Mouse (Mus musculus) hindbrain, embryonic 14.5 days (tissue): ENCODE data around the gene Shmt2. TPM values are rescaled to one million over a fixed set of nuclear protein-coding genes. Genes with fewer than 3 reads are reported as not detected.

Source experiments
- ATAC-seq: fragments of 200-750 bp; cut with Nextera tagmentation; 2 replicates; pipeline ENCODE4 v1.8.0; 2017; ENCODE audit warnings: moderate number of reproducible peaks, mild to moderate bottlenecking, moderate TSS enrichment, moderate library complexity; ENCODE audit not compliant: low FRiP score
- DNase-seq: peaks from one replicate; pipeline ENCODE4 v3.0.0-alpha.2; 2015; ENCODE audit warnings: low spot score
- H3K27ac ChIP-seq: fragments of 300-500 bp; sonication (generic); 2 replicates; pipeline ENCODE4 v1.5.1; 2014; ENCODE audit warnings: mild to moderate bottlenecking, moderate library complexity
- H3K27me3 ChIP-seq: fragments of 300-500 bp; sonication (generic); 2 replicates; pipeline ENCODE4 v1.6.1; 2014; ENCODE audit warnings: mild to moderate bottlenecking, low read length, mixed read lengths; ENCODE audit not compliant: control insufficient read depth, insufficient read depth
- H3K36me3 ChIP-seq: fragments of 300-500 bp; sonication (generic); replicated peaks from 2 replicates; pipeline ENCODE4 v1.6.1; 2014; ENCODE audit not compliant: control insufficient read depth, insufficient read depth
- H3K4me1 ChIP-seq: fragments of 300-500 bp; sonication (generic); replicated peaks from 2 replicates; pipeline ENCODE4 v1.6.1; 2014; ENCODE audit warnings: antibody characterized with exemption, low read length, mixed read lengths; ENCODE audit not compliant: control insufficient read depth, insufficient read depth
- H3K4me2 ChIP-seq: fragments of 300-500 bp; sonication (generic); replicated peaks from 2 replicates; pipeline ENCODE4 v1.6.1; 2014; ENCODE audit warnings: mild to moderate bottlenecking, moderate library complexity
- H3K4me3 ChIP-seq: fragments of 300-500 bp; sonication (generic); replicated peaks from 2 replicates; pipeline ENCODE4 v1.5.1; 2014; ENCODE audit warnings: mild to moderate bottlenecking, low read length
- H3K9ac ChIP-seq: fragments of 300-500 bp; sonication (generic); 2 replicates; pipeline ENCODE4 v1.6.1; 2014
- H3K9me3 ChIP-seq: fragments of 300-500 bp; sonication (generic); 2 replicates; pipeline ENCODE4 v1.6.1; 2016; ENCODE audit warnings: low read length; ENCODE audit not compliant: control insufficient read depth
- WGBS: fragments of 180-500 bp; shearing (Covaris S2); extraction: QIAGEN DNeasy Blood & Tissue Kit; methylation state at CpG from one replicate; pipeline ENCODE4 v1.1.7; 2014; 5-methylcytosine and 5-hydroxymethylcytosine counted together
- polyA plus RNA-seq: library from polyadenylated mRNA; unstranded; fragments of >200 nt; fragmentation: Nextera tagmentation; extraction: Ambion mirVana; gene quantifications from 2 replicates; pipeline ENCODE4 v1.2.1, GENCODE M21; 2014

Gene Shmt2
- polyA plus RNA-seq, 1 experiment from 2014 or later: 45.6 TPM

DNA sequence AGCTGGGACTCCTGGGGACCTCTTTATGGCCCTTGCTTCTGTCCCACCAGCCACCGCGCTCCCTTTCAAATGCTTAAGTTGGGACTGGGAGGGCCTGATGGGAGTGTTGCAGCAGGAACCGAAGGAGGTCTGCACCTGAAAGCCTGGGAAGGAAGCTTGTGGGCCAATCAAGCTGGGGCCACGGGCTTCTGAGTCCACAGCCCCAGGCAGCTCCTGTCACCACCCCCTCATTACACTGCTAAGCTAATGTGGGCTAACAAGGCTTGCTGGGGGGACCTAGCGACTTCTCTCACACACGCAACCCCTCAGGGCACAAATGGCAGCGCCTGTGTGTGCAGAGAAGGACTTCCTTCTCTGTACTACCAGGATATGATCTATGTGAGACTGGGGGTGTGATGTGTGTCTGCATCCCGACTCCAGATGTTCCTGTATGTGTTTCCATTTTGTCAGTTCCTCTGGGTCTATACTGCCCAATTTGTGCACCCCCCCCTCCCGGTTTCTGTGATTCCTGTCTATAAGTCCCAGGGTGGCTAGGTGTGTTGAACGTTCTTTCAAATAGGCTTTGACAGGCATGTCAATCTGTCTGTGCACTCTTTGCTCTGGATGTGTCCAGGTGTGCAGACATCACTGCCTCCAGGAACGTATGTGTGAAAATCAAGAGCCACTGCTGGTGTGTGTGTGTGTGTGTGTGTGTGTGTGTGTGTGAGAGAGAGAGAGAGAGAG is 11.2 kb downstream of the Shmt2 start:
- 6% methylated on average over 11 of the region's 11 CpGs for WGBS

DNA sequence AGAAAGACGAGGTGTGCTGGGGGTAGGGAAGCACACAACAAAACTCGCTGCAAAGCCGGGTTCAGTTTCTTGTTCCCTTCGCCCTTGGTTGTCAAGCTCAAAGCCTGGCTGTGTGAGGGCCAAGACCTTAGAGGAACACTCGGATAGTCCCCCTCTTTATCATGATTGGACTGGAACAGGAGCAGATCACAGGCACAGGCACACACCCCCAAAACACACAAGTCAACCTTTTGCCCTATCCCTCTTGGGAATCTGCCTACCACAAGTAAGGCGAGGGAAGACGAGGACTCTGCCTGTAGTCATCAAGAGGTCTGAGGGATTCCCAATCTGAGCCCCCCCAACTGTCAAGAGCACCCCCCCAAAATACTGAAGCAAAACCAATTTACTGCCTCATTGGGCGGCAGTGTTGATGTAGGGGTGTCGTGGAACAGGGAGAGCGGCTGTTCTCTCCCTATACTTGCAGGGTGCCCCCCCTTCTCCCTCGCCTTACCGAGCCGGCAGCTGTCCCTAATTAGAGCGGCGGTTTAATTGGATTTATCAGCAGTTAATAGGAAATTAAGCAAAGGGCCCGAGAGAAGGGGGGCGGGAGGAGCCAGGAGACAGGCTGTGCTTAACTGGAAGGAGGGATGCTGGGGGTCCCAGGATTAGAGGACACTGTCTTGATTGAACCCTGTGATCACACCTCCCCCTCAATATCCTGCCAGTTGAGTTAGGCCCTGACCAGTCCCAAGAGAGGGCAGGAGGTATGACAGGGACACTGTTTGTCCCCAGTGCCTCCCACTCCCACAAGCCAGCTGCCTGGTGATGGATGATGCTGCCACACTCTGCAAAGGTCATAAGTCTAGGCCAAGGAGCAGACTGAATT is 12.2 kb downstream of the Shmt2 start:
- 4% methylated on average over 17 of the region's 17 CpGs for WGBS
- Histone ChIP-seq H3K4me3 (peak overlapping the region; percentile 25), H3K4me2 (peak overlapping the region; percentile 75), H3K4me1 (peaks cover 51% of the 10 kb centered on the region), H3K27me3 (no peaks in the 10 kb centered on the region; the same call in 1 of the 2 replicates), H3K9me3 (no peaks in the 10 kb centered on the region), H3K27ac (peak overlapping the region; percentile 97), H3K36me3 (0 out of 2 replicates have a peak, but pooled peaks cover 7% of the 10 kb centered on the region), H3K9ac (peak overlapping the region; percentile 61)
- ATAC-seq (peak; percentile 12; the same call in 1 of the 2 replicates), DNase-seq (peak; percentile 72)

More for the DNA sequence above, 11.2 kb downstream of the Shmt2 start:
- Histone ChIP-seq H3K27me3 (no peaks in the 10 kb centered on the region; the same call in 1 of the 2 replicates), H3K9ac (peak overlapping the region; percentile 61), H3K4me1 (peaks cover 58% of the 10 kb centered on the region), H3K9me3 (no peaks in the 10 kb centered on the region), H3K4me2 (peak overlapping the region; percentile 75), H3K4me3 (peak overlapping the region; percentile 30), H3K36me3 (no peaks in the 10 kb centered on the region), H3K27ac (peak overlapping the region; percentile 97)
- ATAC-seq (no peak), DNase-seq (no peak)

DNA sequence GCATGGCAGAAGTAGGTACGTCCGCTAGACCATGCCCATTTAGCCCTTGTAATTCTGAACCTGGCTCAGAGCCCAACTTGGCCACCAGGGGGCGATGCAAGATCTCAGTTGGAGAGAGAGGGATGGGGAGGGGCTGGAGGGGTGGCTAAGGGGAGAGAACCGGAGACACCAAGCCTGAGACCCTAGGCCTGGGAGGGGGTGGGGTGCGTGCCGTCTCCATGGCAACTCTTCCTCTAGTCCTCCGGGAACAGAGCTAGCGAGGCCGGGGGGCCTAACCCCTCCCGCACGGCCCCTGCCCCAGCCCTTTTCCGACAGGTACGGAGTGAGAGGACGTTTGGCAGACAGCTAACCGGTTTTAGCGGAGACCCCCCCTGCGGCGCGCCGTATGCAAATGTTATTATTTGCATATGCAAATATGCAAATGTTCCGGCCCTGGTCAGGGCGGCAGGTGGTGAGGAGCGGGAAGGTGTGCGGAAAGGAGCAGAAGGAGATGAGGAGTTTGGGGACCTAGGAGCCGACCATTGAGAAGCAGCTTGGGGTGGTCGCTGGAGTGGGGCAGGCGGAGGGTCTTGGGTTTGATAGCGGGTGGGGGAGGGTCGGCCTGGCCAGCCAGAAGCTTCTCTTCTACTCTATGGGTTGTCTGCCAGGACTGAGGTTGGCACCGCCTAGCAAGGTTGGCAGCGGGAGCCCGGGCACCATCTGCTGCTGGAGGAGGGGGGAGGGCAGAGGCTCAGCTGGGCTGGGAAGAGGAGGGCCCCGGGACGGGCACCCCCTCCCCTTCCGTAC is 13.0 kb downstream of the Shmt2 start:
- ATAC-seq (peak; percentile 66), DNase-seq (peak; percentile 97)
- Histone ChIP-seq H3K4me2 (peak overlapping the region; percentile 75), H3K4me3 (peak overlapping the region; percentile 25), H3K9ac (peak overlapping the region; percentile 61), H3K36me3 (0 out of 2 replicates have a peak, but pooled peaks cover 7% of the 10 kb centered on the region), H3K4me1 (peaks cover 51% of the 10 kb centered on the region), H3K9me3 (no peaks in the 10 kb centered on the region), H3K27me3 (no peaks in the 10 kb centered on the region; the same call in 1 of the 2 replicates), H3K27ac (peak overlapping the region; percentile 97)
- WGBS: under 1% methylated on average over 35 of the region's 35 CpGs

DNA sequence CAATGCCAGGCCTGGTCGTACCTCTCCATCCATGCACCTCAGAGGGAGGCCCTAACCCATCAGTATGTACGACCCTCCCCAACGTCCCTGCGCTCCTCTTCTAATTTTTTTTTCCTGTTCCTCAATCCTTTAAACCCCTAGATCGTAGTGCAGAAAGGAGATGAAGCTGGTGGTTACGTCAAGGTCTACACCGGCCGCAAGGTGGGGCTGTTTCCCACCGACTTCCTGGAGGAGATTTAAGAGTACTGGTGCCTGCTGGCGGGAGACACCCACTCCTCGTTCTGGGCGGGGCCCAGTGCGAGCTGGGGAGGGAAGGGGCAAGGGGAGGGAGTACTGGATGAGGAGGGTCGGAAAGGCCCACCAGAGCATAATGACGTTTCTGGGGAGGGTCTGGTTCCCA is 14.0 kb downstream of the Shmt2 start:
- peak overlapping the region; percentile 75 for H3K4me2 ChIP-seq
- no peaks in the 10 kb centered on the region; the same call in 1 of the 2 replicates for H3K27me3 ChIP-seq
- 0 out of 2 replicates have a peak overlapping the region, but pooled peaks have one; percentile 24 for H3K9ac ChIP-seq
- H3K4me1 ChIP-seq: peaks cover 43% of the 10 kb centered on the region
- DNase-seq: peak; percentile 80
- H3K9me3 ChIP-seq: no peaks in the 10 kb centered on the region
- 3% methylated on average over 15 of the region's 15 CpGs for WGBS
- H3K27ac ChIP-seq: peak overlapping the region; percentile 97
- H3K36me3 ChIP-seq: 0 out of 2 replicates have a peak, but pooled peaks cover 9% of the 10 kb centered on the region
- 0 out of 2 replicates have a peak overlapping the region, but pooled peaks have one; percentile 25 for H3K4me3 ChIP-seq
- no peak for ATAC-seq

DNA sequence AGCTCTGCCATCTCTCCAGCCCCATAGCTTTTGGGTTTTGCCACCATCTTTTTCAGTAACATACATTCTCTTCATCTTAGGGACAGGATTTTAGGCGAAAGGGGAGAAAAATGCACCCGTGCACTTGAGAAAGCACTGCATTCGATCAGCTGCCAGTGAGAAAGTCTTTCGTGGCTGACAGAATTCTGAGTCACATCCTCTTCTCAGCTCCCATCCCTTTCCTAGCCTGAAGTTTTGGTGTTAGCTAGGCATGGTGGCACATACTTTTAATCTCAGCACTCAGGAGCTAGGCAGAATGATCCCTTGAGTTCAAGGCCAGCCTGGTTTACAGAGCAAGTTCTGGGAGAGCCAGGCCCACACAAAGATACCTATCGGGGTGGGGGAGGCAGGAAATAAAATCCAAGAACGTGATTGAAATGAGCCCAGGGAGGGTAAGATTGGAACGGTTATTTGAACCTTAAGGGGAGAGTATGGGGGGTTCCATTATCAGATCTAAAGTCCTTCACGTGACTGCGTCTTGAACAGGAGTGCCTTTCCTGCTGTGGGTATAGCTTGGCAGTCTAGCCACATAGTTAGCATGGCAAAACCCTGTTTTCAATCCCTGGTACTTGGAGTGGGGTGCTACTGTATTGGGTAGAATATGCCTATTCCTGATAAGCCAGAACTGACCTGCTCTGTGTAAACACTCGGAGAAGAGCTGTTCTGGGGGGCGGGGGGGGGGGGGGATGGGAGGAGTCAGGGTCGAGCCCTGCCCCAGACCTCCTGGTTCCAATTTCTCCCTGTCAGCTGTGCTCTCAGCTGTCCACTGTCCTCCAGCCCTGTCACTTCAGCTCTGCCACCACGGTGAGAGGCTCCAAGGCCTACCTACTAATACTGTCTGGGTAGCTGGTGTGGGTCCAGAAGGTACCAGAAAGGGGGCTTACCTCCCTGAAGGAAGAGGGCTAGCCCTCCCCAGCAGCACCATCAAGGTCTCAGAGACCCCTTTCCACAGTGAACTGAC is 21.1 kb downstream of the Shmt2 start, which contains the start of gene Stac3:
TSS of gene Stac3 (plus strand) at position 793 of the 1,000 bp plus-strand sequence.
- DNase-seq: no peak
- no peaks in the 10 kb centered on the region for H3K9me3 ChIP-seq
- no peaks in the 10 kb centered on the region for H3K4me1 ChIP-seq
- no peak within 1 kb of the TSS for H3K4me2 ChIP-seq
- peaks cover 60% of the 10 kb centered on the region for H3K36me3 ChIP-seq
- no peak within 1 kb of the TSS for H3K27ac ChIP-seq
- ATAC-seq: no peak
- no peaks in the 10 kb centered on the region for H3K27me3 ChIP-seq
- WGBS: 81% methylated on average over 13 of the region's 13 CpGs
- H3K4me3 ChIP-seq: no peak within 1 kb of the TSS
- H3K9ac ChIP-seq: no peak within 1 kb of the TSS

DNA sequence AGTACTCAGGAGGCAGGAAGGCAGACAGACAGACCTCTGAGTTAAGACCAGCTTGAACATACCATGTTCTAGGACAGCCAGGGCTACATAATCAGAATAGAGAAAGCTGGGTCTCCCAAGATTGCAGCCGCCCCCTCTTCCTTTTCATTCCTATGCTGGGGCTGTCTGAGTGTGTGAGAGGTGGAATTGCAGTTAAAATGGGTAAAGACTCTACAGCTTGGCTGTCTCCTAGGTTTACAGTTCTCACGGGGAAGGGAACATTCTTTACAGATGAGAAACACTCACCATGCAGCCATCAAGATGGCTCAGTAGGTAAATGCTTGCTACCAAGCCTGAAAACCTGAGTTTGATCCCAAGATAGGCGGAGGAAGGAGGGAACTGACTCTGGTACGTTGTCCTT is 22.2 kb downstream of the Shmt2 start:
- DNase-seq (no peak), ATAC-seq (no peak)
- Histone ChIP-seq H3K4me1 (no peaks in the 10 kb centered on the region), H3K27ac (no peak overlapping the region), H3K9me3 (no peaks in the 10 kb centered on the region), H3K4me3 (no peak overlapping the region), H3K36me3 (peaks cover 64% of the 10 kb centered on the region), H3K9ac (no peak overlapping the region), H3K27me3 (no peaks in the 10 kb centered on the region), H3K4me2 (no peak overlapping the region)
- WGBS: 92% methylated on average over 4 of the region's 4 CpGs

DNA sequence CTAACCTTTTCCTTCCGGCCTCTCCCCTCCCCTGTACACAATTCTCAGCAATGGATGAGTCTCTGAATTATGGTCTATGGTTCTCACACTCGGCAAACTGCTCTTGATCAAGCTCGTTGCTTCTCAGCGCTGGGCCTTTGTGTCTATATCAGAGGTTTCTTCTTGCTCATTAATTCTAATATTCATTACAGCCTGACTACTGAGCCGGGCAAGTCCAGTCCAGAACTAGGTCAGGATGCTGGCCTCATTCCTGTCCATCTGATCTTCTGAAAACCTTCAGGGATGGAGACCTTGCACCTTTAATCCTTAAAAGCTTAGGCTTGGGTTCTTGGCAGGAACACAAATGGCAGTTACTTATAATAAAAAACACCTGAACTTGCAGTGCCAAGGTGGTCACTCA is 22.7 kb downstream of the Shmt2 start:
- DNase-seq: no peak
- Histone ChIP-seq H3K36me3 (peaks cover 69% of the 10 kb centered on the region), H3K9me3 (no peaks in the 10 kb centered on the region), H3K4me1 (no peaks in the 10 kb centered on the region), H3K4me3 (no peak overlapping the region), H3K27ac (no peak overlapping the region), H3K27me3 (no peaks in the 10 kb centered on the region), H3K9ac (no peak overlapping the region), H3K4me2 (no peak overlapping the region)
- 77% methylated on average over 5 of the region's 5 CpGs for WGBS
- ATAC-seq: no peak

DNA sequence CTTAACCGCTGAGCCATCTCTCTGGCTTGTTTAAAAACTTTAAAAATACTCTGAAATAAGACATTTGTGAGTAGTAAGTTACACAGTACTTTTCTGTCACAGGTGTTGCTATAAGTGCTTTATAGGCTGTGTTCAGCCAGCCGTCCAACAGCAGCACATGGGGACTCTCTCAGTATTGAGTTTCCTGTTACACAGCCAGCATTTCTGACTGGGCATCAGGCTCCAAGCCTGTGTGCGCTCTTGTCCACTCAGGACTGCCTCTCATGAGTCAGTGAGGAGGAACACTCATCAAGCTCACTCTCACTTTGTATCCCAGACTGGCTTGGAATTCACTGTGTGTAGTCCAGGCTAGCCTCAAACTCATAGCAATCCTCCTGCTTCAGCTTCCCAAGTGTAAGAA is 26.1 kb downstream of the Shmt2 start:
- no peak for DNase-seq
- Histone ChIP-seq H3K27ac (no peak overlapping the region), H3K4me3 (no peak overlapping the region), H3K9me3 (no peaks in the 10 kb centered on the region), H3K9ac (no peak overlapping the region), H3K36me3 (peaks cover 96% of the 10 kb centered on the region), H3K27me3 (no peaks in the 10 kb centered on the region), H3K4me2 (no peak overlapping the region), H3K4me1 (0 out of 2 replicates have a peak, but pooled peaks cover 5% of the 10 kb centered on the region)
- ATAC-seq: no peak
- 95% methylated on average over 3 of the region's 3 CpGs for WGBS
